Mouse (Mus musculus): ENCODE data around the gene Tead1. TPM values are rescaled to one million over a fixed set of nuclear protein-coding genes. Genes with fewer than 3 reads are reported as not detected.

The Tead1 gene
- polyA plus RNA-seq, 1 experiment = 210 TPM

DNA sequence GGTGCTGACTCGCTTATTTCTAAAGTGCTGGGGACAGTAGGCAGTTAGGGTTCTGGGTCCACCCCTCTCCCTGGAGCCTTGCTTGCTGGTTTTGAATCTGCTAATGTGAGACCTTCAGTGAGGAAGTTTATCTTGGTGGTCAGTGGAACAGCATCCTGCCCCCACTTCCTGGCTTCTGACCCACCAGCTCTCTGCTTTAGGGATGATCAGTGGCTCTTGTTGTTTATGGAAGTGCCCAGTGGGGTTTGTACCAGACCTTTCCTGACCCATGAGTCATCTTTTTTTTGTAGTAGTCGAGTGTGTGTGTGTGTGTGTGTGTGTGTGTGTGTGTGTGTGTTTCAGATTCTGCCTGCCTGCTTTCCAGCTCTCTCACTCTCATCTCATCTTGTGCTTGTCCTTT lies 38.6 kb downstream of the Tead1 start:
- TF ChIP-seq EP300 (IDR thresholded peaks at IDR 0.05; ENCODE audit: insufficient read depth, low read depth, low read length) (no peak), CTCF (IDR thresholded peaks at IDR 0.05; ENCODE audit: low read depth, low read length) (no peak), POLR2A (IDR thresholded peaks at IDR 0.05; ENCODE audit: insufficient read depth, low read length) (no peak)
- Histone ChIP-seq H3K4me1 (ENCODE audit: control insufficient read depth, insufficient read depth, low read length) (peaks cover 9% of the 10 kb centered on the region), H3K27me3 (ENCODE audit: control insufficient read depth, insufficient read depth, low read length, poor library complexity, severe bottlenecking) (no peaks in the 10 kb centered on the region), H3K36me3 (ENCODE audit: control insufficient read depth, insufficient read depth, low read length, poor library complexity, severe bottlenecking) (no peaks in the 10 kb centered on the region), H3K9ac (ENCODE audit: low read depth, poor library complexity, severe bottlenecking) (no peak overlapping the region), H3K27ac (ENCODE audit: insufficient read depth, low read length) (no peak overlapping the region), H3K9me3 (replicated peaks; ENCODE audit: control insufficient read depth, insufficient read depth, low read length, poor library complexity, severe bottlenecking) (no peaks in the 10 kb centered on the region), H3K4me3 (ENCODE audit: low read depth, low read length) (no peak overlapping the region)

DNA sequence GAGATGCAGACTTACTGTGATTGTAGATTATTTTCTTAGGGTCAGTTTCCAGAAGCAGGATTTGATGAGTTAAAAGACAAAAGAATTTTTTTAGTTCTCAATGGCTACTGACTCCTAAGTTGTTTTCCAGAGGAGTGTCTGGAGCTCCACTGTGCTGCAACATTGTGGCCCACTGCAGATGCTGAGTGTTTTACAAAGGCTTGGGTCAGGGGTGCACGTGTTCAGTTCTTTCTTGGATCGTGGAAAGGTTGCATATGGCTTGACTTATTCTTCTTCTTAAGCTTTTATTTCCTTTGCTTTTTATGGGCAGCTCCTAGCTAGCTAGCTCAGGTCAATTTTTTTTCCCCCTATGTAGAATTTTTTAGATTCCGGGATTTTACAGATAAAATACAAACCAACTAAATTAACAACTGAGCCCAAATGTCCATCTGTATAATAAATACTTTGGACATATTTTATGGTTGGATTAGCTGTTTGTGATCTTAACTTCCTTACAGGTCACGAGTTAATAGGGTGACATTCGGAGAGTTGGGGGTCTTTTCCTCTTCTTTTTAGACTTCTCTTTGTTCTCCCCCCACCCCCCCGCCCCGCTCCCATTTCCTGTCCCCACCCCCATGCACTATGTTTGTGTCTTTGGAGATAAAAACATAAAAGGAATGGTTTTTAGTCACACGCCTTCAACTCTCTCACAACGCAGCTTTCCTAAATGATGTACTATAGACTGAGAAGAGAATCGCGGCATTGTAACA lies 40.5 kb downstream of the Tead1 start:
- Histone ChIP-seq H3K9me3 (replicated peaks; ENCODE audit: control insufficient read depth, insufficient read depth, low read length, poor library complexity, severe bottlenecking) (no peaks in the 10 kb centered on the region), H3K9ac (ENCODE audit: low read depth, poor library complexity, severe bottlenecking) (no peak overlapping the region), H3K36me3 (ENCODE audit: control insufficient read depth, insufficient read depth, low read length, poor library complexity, severe bottlenecking) (no peaks in the 10 kb centered on the region), H3K4me3 (ENCODE audit: low read depth, low read length) (no peak overlapping the region), H3K27ac (ENCODE audit: insufficient read depth, low read length) (no peak overlapping the region), H3K4me1 (ENCODE audit: control insufficient read depth, insufficient read depth, low read length) (peaks cover 10% of the 10 kb centered on the region), H3K27me3 (ENCODE audit: control insufficient read depth, insufficient read depth, low read length, poor library complexity, severe bottlenecking) (no peaks in the 10 kb centered on the region)
- TF ChIP-seq CTCF (IDR thresholded peaks at IDR 0.05; ENCODE audit: low read depth, low read length) (no peak), EP300 (IDR thresholded peaks at IDR 0.05; ENCODE audit: insufficient read depth, low read depth, low read length) (no peak), POLR2A (IDR thresholded peaks at IDR 0.05; ENCODE audit: insufficient read depth, low read length) (no peak)

- Histone ChIP-seq H3K27me3 (ENCODE audit: control insufficient read depth, insufficient read depth, low read length, poor library complexity, severe bottlenecking) (no peaks in the 10 kb centered on the region), H3K9ac (ENCODE audit: low read depth, poor library complexity, severe bottlenecking) (no peak overlapping the region), H3K9me3 (replicated peaks; ENCODE audit: control insufficient read depth, insufficient read depth, low read length, poor library complexity, severe bottlenecking) (no peaks in the 10 kb centered on the region), H3K36me3 (ENCODE audit: control insufficient read depth, insufficient read depth, low read length, poor library complexity, severe bottlenecking) (no peaks in the 10 kb centered on the region), H3K27ac (ENCODE audit: insufficient read depth, low read length) (no peak overlapping the region), H3K4me1 (ENCODE audit: control insufficient read depth, insufficient read depth, low read length) (peaks cover 10% of the 10 kb centered on the region), H3K4me3 (ENCODE audit: low read depth, low read length) (no peak overlapping the region)
- TF ChIP-seq EP300 (IDR thresholded peaks at IDR 0.05; ENCODE audit: insufficient read depth, low read depth, low read length) = no peak
- TF ChIP-seq POLR2A (IDR thresholded peaks at IDR 0.05; ENCODE audit: insufficient read depth, low read length) = no peak
- TF ChIP-seq CTCF (IDR thresholded peaks at IDR 0.05; ENCODE audit: low read depth, low read length) = no peak
Observed at GRCm38 (mm10) chr7:112720143-112720988, 41.2 kb downstream of the Tead1 start.

DNA sequence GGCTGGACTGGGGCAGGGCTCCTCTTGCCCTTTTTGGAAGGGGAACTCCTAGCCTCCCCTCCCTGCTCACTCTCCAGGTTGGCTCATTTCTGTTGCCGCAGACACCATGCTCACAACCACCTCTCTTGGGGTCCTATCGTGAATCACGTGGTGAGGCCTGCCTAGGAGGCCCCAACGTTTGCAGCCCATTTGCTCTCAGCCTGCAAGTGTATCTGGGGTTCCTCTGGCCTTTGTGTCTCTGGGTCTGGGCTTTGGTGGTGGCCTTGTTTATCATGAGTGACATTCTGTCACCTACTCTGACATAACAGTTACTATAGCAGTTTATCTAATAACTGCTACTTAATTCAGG lies 41.8 kb downstream of the Tead1 start:
- peaks cover 10% of the 10 kb centered on the region for H3K4me1 ChIP-seq (ENCODE audit: control insufficient read depth, insufficient read depth, low read length)
- no peak overlapping the region for H3K4me3 ChIP-seq (ENCODE audit: low read depth, low read length)
- no peaks in the 10 kb centered on the region for H3K9me3 ChIP-seq (replicated peaks; ENCODE audit: control insufficient read depth, insufficient read depth, low read length, poor library complexity, severe bottlenecking)
- no peaks in the 10 kb centered on the region for H3K27me3 ChIP-seq (ENCODE audit: control insufficient read depth, insufficient read depth, low read length, poor library complexity, severe bottlenecking)
- no peak overlapping the region for H3K9ac ChIP-seq (ENCODE audit: low read depth, poor library complexity, severe bottlenecking)
- H3K36me3 ChIP-seq (ENCODE audit: control insufficient read depth, insufficient read depth, low read length, poor library complexity, severe bottlenecking) = no peaks in the 10 kb centered on the region
- no peak overlapping the region for H3K27ac ChIP-seq (ENCODE audit: insufficient read depth, low read length)
- TF ChIP-seq EP300 (IDR thresholded peaks at IDR 0.05; ENCODE audit: insufficient read depth, low read depth, low read length) (no peak), POLR2A (IDR thresholded peaks at IDR 0.05; ENCODE audit: insufficient read depth, low read length) (no peak), CTCF (IDR thresholded peaks at IDR 0.05; ENCODE audit: low read depth, low read length) (no peak)

- H3K27me3 ChIP-seq (ENCODE audit: control insufficient read depth, insufficient read depth, low read length, poor library complexity, severe bottlenecking) = no peaks in the 10 kb centered on the region
- peaks cover 11% of the 10 kb centered on the region for H3K4me1 ChIP-seq (ENCODE audit: control insufficient read depth, insufficient read depth, low read length)
Observed at GRCm38 (mm10) chr7:112721859-112722258, 42.7 kb downstream of the Tead1 start.

DNA sequence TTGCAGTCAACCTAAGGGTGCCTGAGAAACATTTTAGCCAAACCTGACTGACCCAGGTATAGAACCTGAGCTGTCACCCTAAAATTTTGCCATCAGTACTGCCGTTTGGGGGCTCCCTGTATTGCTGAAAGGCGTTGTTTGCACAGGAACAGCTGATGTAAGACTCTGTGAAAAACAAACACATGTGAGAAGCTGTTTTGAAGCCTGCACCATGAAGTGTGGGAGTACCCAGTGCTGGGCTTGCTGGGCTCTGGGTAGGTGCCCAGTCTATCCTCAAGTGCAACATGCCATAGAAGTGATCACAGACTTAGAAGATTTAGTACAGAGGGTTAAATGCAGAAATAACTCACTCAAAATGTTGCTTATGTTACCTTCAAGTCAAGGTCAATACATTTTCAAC lies 49.3 kb downstream of the Tead1 start:
- no peak for TF ChIP-seq CTCF (IDR thresholded peaks at IDR 0.05; ENCODE audit: low read depth, low read length)
- no peak for TF ChIP-seq EP300 (IDR thresholded peaks at IDR 0.05; ENCODE audit: insufficient read depth, low read depth, low read length)
- no peak for TF ChIP-seq POLR2A (IDR thresholded peaks at IDR 0.05; ENCODE audit: insufficient read depth, low read length)
- H3K9me3 ChIP-seq (replicated peaks; ENCODE audit: control insufficient read depth, insufficient read depth, low read length, poor library complexity, severe bottlenecking) = no peaks in the 10 kb centered on the region
- no peak overlapping the region for H3K4me3 ChIP-seq (ENCODE audit: low read depth, low read length)
- H3K27ac ChIP-seq (ENCODE audit: insufficient read depth, low read length) = no peak overlapping the region
- H3K27me3 ChIP-seq (ENCODE audit: control insufficient read depth, insufficient read depth, low read length, poor library complexity, severe bottlenecking) = no peaks in the 10 kb centered on the region
- no peak overlapping the region for H3K9ac ChIP-seq (ENCODE audit: low read depth, poor library complexity, severe bottlenecking)
- H3K4me1 ChIP-seq (ENCODE audit: control insufficient read depth, insufficient read depth, low read length) = peaks cover 19% of the 10 kb centered on the region
- H3K36me3 ChIP-seq (ENCODE audit: control insufficient read depth, insufficient read depth, low read length, poor library complexity, severe bottlenecking) = no peaks in the 10 kb centered on the region

More at GRCm38 (mm10) chr7:112721859-112722258, 42.7 kb downstream of the Tead1 start:
- no peak overlapping the region for H3K9ac ChIP-seq (ENCODE audit: low read depth, poor library complexity, severe bottlenecking)
- no peak for TF ChIP-seq CTCF (IDR thresholded peaks at IDR 0.05; ENCODE audit: low read depth, low read length)
- TF ChIP-seq POLR2A (IDR thresholded peaks at IDR 0.05; ENCODE audit: insufficient read depth, low read length) = no peak
- TF ChIP-seq EP300 (IDR thresholded peaks at IDR 0.05; ENCODE audit: insufficient read depth, low read depth, low read length) = no peak
- H3K9me3 ChIP-seq (replicated peaks; ENCODE audit: control insufficient read depth, insufficient read depth, low read length, poor library complexity, severe bottlenecking) = no peaks in the 10 kb centered on the region
- H3K27ac ChIP-seq (ENCODE audit: insufficient read depth, low read length) = no peak overlapping the region
- H3K36me3 ChIP-seq (ENCODE audit: control insufficient read depth, insufficient read depth, low read length, poor library complexity, severe bottlenecking) = no peaks in the 10 kb centered on the region
- no peak overlapping the region for H3K4me3 ChIP-seq (ENCODE audit: low read depth, low read length)
